Mouse (Mus musculus) urinary bladder, postnatal 14 days (tissue): Measurements from ENCODE around the gene Map1b.
A peak's percentile ranks its signal among the peaks of the same experiment; 100 is the strongest.

Experiments used
- DNase-seq: peaks from one replicate; pipeline ENCODE4 v3.0.0; 2021; ENCODE audit warnings: low spot score

Map1b gene

DNA sequence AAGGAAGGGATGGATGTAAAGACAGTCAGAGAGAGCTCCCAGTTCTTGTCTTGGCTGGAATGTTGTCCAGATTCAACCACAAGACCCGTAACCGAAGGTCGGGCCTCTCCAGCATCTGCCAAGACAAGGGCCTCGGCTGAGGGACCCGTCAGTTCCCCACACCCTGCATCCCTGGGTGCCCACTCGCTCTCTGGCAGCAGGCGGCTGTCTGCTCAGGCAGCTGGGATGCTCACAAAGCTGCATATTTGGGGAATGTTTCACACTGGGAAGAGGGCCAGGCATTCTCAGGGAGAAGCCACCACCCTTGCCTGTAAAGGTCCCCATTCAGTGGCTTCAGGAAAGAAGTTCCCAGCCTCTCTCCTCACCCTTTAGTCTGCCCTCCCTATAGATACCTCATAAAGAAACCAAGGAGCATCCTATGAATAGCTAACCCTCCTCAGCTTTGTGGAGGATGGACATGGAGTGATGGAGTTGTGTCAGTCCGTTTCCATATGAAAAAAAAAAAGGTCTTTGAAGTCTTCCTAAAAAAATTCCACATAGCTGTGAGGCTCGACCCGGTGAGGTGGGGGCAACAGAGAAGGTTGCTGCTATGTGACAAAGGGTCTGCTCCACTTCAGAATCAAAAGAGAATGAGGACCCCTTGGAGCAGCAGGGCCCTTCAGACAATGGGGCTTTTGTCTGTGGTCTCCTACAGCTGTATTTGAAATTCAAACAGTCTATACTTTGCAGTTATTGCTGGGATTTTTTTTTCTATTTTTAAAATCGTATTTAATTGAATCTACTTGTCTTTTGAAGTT is 68.7 kb downstream of the Map1b start:
- peak; percentile 60 for DNase-seq

DNA sequence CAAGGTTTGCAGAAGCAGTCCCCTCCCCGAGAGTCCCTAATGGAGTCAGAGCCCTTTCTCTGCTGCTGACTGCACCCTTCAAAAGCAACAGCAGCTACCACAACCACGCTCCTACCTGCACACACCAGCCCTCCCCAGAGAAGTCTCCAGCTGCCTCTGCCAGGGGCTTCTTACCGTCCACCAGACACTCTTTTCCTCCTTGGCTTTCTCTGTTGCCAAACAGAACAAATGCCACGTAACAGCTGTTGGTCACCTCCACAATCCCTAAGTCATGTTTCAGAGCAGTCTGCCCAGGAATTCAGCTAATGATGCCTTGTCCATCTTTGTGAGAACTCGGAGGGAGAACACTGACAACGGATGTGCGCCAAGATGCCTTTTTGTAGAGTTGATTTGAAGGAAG is 69.3 kb downstream of the Map1b start:
- no peak for DNase-seq

DNA sequence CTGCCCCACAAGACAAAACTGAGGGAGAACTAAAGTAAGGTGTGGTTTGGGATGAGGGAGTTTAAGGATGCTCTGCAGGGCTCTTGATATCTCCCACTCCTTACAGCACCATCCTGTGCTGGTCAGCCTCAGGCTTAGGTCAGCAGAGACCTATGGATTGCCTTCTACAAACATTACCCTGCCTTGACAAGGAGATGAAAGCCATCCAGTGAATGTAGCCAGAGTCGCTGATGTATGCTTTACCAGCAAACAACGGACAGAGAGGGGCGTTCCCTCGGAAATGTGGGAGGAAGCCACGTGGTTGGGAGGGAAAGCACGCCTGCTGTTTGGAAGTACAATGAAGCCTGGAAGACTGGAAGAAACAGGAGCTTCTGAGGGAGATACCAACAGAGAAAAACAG is 71.5 kb downstream of the Map1b start:
- DNase-seq: no peak

DNA sequence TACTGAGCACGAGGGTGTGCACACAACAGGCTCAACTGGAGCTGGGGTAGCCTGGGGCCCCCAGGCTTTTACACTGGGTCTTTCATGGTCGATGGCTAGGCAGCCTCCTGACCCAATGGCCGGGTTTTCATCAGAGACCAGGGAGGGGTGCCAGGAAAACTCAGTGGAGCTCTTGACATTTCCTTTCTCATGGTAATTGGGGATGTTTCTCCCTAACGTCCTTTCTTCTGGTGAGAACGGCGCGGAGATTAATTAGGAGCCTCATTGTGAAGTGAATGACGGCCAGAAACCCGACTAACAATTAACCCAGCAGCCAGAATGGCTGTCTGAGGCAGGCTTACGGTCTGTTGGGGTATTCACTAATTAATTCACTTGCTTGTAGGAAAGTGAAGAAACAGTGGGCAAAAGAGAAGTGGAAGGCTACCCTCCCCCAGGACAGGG is 71.9 kb downstream of the Map1b start:
- no peak for DNase-seq

DNA sequence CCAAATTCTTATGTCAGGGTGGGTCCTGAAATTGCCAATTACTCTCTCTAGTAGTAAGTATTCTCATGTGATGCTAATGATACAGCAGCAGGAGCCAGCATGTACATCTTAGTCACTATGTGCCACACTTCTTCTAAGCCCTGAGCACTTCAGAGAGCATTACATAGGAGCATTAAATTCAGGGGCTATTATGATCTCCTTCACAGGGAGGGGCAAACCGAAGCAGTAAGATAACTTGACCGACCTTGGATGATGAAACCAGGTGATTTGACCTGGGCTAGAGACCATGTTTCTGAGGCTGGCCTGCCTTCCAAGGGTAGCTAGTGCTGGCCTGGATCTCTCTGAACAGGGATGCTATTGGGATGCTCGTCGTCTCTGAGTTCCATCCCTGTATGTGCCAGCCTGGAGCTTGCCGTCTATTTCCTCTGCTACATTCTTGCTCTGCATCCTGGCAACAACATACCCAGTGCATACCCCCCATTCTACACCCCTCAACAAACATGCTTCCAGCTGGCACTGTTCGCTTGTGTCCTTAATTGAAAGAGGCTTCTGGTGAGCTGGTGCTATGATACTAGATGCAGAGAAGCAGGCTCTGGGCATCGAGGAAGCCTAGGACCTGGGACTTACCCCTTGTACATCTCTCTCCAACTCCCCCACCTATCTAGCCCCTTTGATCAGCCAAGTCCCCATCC is 72.7 kb downstream of the Map1b start:
- DNase-seq: no peak

DNA sequence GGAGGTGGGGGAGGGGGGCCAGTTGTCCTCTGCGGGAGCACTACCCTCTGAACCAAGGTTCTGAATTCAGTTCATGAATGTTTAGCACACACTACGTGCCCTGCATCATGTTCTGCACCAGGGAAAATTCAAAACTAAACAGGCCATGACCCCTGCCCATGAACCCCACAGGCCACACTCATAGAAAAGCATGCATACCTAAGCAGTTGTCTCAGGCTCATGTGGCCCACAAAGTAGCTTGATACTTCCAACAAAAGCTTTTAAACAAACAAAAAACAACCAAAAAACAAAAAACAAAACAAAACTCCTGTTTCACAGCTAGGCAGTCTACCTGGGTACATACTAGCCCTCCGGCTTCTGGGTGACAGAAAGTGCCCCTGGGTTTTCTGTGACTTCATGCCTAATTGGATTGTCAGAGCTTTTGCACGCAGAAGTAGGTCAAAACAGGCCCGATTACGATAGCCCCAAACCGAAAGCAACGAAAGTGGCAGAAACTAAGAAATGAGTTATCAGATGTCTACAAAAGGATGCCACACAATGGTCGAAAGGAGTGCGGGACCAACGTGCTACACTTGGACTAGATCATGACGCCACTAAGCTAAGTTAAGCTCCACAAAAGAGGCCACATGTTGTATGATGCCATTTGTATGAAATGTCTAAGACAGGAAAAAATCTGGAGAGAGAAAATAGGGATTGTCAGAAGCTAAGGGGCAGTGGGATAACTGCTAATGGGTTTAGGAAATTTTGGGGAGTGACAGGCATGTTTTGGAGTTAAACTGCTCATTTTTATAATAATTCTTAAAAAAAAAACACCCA is 73.7 kb downstream of the Map1b start:
- DNase-seq: no peak

DNA sequence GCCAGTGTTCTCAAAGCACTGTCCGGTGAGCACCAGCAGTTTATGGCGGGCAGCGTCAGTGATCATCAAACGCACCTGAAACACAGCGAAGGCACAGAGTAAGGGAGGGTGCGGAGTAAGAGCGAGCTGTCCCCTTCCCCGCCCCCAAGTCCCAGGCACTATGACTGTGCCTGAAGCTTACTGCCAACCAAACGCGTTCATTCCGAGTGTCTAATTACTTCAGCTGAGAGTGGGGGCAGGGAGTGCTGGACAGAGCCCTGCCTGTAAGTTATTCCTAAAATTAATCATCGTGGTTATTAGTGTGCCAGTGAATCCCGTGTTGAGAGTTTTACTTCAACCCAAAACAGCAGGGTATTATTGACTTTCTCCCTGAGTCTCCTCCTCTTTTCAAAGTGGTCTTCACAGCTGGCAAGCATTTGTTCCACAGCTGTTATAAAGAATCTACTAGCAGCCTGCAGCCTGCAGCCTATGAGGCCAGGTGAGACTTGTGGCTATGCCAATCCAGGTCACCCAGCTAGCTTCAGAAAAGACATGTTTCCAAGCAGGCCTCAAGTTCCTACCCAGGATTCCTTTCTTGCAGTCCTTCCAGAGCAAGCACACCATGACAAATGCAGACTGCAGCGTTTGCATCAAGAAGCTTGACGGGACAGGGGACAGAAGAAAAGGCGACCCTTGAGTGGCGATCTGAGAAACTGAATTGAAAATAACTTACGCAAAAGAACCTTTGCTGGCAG is 74.5 kb downstream of the Map1b start:
- no peak for DNase-seq

- DNase-seq: no peak
These were observed 76.1 kb downstream of the Map1b start for GRCm38 (mm10) chr13:99440228-99440627.

- no peak for DNase-seq
These were observed 77.0 kb downstream of the Map1b start for GRCm38 (mm10) chr13:99439357-99439756.

- DNase-seq: no peak
These were observed 79.3 kb downstream of the Map1b start for GRCm38 (mm10) chr13:99437051-99437450.

GRCm38 (mm10) chr13:99434494-99434893 is 81.8 kb downstream of the Map1b start:
- DNase-seq: no peak

DNA sequence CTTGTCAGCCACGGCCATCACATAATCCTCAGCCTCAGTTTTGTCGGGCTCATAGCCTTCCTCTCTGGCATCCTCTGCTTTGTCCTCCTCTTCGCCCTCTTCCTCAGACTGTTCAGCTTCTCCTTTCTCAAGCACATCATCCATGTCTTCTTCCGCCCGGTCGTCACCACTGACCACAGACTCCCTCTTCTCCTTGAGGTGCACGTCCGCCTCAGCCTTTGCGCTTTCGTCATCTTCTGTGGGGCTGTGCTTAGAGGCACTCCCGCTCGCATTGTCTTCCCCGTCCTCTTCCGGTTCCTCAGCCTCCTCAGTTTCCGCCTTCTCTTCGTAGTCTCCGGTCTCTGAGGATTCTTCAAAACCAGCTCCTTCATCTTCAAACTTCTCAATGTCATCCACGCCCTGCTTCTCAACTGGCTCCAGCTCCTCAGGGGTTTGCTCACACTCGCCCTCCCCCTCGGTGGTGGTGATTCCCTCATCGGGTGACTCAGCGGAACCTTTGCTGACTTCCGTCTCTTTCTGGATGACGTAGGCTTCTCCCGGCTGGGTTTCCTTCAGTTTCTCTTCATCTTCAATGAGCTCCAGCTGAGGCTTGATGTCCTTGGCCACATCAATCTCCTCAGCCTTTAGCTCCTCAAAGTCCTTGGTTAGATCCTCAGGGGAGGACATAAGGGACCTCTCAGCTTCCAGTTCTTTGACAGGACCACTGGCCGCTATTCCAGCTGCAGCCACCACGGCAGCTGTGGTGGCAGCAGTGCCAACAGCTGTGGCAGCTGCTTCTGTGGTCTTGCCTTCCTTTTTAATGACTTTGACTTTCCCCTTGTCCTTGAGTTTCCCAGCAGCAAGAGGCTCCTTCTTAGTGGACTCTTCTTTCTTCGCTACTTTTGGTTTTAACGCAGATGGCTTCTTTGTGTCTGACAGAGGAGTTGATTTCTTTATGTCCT is 83.0 kb downstream of the Map1b start:
- no peak for DNase-seq

- DNase-seq: no peak
These were observed 92.8 kb downstream of the Map1b start for GRCm38 (mm10) chr13:99423581-99423980.

DNA sequence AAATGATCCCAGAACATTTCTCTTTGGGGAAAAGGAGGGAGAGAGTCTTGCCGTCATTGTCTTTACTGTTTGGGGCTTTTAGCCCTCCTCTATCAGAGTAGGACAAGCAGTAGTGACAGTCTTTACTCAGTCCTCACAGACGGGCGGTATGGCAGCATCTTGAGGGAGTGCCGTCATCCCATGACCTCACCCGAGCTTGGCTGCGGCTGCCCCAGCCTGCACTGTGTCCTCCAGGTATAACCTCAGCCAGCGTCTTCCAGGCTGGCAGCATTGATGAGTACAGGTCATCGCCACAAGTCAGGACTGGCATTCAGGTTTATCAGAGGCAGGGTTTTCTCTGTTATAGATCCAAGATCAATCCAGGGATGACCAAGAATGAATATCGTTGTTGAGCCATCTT is 99.7 kb downstream of the Map1b start:
- no peak for DNase-seq

GRCm38 (mm10) chr13:99414352-99414742 is 102.0 kb downstream of the Map1b start:
- DNase-seq: no peak

GRCm38 (mm10) chr13:99413481-99414351 is 102.6 kb downstream of the Map1b start:
- no peak for DNase-seq

GRCm38 (mm10) chr13:99412477-99413080 is 103.8 kb downstream of the Map1b start:
- peak; percentile 44 for DNase-seq

DNA sequence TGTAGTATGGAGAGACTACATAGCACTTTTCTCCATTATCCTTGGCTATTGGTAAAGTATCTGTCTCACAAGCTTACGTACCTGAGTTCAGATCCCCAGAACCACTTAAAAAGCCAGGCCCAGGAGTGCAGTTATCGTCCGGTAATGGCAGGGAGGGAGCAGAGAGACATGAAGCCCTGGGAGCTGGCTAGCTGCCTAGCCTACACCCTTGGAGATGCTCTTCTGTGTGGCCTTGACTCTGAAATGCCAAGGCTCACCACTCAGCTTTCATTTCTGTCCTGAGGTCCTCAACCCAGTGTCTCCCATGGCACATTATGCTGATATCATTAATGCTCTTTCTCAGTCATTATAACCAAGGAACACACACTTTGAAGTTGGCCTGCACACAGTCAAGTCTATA is 104.6 kb downstream of the Map1b start:
- no peak for DNase-seq
